Mouse (Mus musculus) retina, postnatal 7 days (tissue): ENCODE measurements around the gene Pak2.
"Not testable (repeated sequence)": the region's sequence is repeated elsewhere in the genome, so short reads cannot be mapped to it uniquely, and the experiment has no call there.

Experiments used
- DNase-seq: peaks from one replicate; pipeline ENCODE4 v3.0.0-alpha.2; 2012; ENCODE audit warnings: low read depth, low spot score

The Pak2 gene

DNA sequence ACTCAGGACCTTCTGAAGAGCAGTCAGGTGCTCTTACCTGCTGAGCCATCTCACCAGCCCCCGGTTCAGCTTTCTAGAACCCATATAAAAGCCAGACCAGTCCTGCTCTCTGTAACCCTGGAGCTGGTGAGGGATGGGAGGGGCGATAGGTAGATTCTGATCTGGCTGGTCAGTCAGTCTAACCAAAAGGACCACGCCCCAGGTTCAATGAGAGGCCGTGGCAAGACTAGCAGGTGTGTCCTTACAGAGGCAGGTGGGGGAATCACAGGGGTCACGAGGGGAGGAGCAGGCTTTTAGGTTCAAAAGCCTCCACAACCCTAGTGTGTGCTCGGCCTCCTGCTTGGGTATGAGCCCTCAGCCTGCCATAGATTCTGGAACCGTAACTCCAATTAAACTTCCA, 12.3 kb upstream of the Pak2 start:
- DNase-seq, result no peak

DNA sequence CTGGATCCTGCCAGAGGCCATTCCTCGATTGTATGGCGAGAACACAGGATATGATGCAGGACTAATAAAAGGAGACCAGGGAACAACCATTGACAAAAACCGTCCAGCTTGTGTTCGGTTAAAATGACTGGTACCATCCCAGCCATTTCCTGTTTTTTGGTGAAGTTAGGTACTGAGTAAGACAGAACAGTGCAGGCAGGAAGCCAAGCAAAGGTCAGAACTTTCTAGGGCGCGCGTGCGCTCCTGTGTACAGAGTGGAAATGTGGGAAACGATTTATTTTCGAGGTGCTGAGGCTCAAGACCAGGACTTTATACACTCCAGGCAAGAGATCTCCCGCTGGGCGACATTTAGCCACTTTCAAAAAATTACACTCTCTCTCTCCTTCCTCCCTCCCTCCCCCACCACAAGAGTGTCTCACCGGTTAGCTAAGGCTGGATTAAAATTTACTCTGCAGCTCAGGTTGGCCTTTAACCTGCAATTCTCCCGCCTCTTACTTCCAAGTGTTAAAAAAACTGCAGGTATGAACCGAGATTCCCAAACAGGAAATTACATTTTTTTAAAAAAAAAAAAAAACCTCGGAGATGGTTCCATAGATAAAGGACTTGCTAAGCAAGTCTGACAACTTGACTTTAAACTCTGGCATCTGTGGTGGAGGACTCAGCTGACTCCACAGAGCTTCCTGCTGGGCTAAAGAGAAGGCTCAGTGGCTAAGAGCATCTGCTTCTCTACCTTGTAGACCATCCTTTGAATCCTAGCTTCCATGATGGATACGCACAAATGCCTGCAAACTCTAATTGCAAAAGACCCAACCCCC, 8.7 kb upstream of the Pak2 start:
- no peak for DNase-seq

DNA sequence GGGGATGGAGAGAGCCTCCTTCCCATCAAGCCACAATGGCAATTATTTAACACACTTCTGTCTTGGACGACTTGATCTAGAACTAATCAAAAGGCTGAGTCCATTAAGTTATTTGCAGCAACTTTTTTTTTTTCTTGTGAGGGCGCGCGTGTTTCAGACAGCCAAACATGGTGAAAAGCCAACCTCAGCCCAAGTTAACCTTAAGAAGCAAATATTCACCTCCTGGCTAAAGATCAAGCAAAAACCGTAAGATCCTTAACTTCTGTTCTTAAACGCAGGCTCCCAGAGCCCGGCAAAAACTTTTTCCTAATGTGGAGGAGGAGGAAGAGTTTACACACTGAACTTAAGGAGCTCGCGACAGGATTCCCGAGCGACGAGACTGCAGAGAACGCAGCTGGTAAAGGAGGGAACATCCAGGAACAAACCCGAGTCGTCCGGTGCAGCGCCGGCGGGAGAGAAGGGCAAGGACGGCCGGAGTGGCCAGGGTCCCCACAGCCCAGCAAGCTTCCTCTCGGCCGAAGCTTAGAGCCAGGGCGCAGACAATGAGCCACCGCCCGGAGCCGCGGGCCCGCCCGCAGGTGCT, 643 bp downstream of the Pak2 start:
- peak; percentile 14 for DNase-seq

- no peak for DNase-seq
These were observed 1.3 kb downstream of the Pak2 start for GRCm38 (mm10) chr16:32077648-32078407.

DNA sequence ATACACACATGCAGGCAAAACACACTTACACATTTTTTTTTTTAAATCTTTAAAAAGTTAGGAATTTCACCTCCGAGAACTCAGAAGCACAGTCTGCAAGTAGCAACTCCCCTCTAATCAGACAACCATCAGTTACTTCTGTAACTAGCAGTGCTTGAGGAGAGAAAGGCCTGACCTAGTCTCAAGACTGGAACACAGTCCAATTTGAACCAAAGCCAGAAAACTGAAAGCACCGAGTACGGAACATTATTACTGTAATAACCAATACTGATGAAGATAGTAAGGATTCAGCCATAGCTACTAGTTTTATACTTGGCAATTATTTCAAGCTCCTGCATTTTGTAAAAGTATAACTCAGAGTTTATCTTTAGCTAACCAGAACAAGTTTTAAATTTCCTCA, 2.7 kb downstream of the Pak2 start:
- DNase-seq, result no peak

DNA sequence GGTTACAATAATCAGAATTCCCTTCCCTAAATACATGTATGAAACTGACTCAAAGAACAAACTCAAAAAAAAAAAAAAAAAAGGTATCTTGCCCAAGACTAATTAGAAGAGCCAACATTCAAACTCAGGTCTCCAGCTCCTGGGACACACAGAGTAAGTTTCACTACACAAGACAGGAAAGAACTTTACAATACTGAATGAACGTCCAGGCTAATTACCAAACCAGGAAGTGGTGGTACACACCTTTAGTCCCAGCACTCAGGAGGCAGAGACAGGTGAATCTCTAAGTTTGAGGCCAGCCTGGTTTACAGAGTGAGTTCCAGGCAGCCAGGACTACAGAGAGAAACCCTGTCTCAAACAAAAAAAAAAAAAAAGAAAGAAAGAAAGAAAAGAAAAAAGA, 3.4 kb downstream of the Pak2 start:
- no peak for DNase-seq

DNA sequence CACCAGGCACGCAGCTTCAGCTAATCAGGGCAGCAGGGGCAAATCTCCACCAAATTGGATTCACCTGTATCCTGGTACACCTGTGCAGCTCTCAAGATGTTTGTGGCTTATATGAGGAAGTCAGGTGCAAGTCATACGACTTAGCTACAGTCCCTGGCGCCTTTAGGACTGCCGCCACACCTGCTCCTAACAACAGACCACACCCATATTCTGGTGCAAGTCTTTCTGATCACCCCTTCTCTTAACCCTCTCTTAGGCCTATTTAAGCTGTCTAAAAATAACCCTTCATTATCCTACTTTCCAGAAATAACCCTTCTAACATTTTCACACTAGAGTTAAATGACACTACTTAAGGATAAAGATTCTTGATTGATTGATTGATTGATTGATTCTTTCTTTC, 9.1 kb downstream of the Pak2 start:
- not testable (repeated sequence) for DNase-seq

DNA sequence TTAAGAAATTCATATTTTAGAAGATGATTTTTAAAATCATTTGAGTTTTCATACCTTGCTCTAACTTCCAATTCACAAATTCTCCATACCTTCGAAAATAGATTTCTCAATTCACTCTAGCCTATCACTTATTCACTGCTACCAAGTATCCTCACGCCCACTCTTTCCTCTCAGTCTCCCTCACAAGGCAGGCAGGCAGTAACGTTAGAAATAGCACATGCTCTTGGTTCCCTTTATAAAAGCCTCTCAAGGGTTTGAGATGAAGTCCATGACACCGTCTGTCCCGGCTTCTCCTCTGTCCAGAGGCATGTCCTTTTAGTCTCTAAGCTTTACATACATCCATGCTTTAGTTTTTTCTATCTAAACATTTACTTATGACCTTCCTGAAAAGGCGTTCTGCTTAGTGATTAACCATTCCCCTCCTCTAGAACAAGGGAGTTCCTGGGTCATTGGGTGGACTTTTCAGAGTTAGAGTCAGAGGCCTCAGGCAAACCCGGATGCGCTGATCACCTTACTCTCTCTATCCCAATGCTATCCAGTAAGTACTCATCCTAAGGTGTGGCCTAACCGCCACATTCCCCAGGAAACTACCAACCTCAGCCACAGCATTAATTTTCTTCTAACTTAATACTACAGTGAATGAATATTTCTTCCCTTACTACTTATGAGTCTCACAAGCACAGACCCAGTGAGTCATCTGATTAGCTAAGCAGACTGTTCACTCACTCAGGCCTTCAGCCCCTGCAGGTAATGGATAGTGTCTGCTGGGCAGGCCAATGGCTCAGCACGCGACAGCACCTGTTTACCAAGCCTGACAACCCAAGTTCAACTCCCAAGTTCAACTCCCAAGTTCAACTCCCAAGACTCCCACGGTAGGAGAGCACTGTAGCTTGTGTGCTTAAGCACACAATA, 10.5 kb downstream of the Pak2 start:
- DNase-seq, result no peak

DNA sequence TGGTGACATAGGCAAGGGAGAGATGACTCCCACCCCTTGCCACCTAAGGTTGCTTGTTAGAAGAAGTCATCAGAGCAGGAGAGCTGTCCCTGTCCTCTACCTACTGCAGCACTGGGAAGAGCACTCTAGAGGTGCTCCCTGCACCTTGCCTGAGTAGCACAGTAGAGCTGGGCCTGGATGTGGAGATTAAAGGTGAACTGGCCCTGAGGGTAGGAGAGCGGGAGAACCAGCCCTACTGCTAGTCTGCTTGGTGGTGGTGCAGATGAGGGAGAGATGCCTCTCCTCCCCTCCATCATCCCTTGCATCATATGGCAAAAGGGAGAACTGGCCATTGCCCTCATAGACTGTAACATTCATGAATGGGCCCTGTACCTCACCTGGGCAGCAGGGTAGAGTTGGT, 12.2 kb downstream of the Pak2 start:
- no peak for DNase-seq

- DNase-seq, result no peak
These were observed 15.2 kb downstream of the Pak2 start for GRCm38 (mm10) chr16:32063900-32064299.

DNA sequence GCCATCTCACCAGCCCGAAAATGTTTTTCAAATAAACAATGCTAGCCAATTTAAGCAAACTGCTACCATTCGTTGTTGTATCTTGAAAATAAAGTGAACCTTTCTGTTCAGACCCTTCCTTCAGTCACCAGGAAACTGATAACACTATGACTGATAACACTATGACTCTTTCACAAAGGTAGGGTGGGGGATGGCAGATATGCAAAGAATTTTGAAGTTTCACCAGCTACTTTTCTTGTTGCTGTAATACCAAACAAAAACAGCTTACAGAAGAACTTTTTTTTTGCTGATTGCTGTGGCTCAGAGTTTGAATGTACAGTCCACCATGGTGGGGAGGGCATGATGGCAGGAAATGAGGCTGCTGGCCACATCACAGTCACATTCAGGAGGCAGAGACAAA, 16.9 kb downstream of the Pak2 start:
- no peak for DNase-seq

DNA sequence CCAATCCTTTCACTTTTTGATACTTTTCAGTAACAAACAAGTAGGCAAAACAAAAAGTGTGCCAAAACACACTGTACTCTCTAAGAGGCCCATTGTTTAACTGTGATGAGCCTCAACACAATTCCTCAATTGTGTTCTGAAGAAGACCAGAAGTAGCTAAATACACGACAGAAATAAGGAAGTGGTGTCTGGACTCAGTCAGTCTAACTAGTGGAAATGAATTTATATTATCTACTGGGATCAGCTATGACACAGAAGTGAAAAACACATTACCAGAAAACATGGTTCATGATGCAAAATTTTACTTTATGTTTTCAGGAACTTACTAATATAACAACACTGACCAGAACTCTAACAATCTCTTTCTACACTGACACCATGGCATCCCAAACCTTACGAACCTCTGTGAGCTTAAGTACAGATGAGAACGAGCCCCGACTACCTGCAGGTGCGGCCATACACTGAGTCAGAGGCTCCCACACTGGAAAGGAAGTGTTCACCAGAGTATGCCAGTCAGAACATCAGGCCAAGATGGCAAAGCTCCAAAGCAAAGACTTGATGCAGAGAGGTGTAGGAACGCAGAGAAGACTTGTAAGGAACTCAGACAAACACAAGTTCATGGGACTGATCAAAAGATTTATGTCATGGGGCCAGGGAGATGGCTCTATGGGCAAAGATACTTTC, 19.2 kb downstream of the Pak2 start:
- DNase-seq, result no peak

DNA sequence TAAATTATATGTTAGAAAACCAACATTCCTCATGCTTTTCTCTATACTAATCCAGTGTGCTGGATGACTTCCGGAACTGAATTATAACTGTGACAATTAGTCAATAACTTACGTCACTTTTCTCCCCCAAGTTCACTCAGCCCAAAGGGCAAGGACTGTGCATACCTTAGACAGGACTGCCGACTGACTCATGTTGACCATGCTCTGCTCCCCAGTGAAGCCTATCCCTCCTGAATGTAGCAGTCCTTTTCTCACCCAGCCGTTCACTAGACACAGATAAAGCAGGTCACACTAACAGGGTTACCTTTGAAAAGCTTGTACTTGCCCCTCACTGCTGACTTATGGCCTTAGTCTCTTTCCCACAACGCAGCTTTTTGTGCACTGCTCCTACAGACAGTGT, 20.3 kb downstream of the Pak2 start:
- DNase-seq, result no peak

GRCm38 (mm10) chr16:32042367-32042766, 36.8 kb downstream of the Pak2 start:
- DNase-seq, result no peak

DNA sequence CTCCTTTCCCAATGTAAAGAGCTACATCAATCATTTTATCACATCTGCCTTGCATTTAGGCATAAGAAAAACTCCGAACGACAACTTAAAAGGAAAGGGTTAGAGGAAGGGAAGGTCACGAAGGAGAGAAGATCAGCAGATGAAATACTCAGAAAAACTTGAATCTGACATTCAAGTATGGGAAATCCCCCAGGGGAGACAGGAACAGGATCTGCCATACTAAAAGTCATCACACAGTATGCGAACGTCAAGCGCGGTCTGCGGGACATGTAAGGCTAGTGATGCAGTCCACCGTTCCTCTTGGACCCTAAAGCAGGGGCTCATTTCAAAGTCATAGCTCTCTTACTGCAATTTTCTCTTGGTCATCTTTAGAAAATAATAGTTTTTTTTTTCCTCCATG, 59.5 kb downstream of the Pak2 start:
- no peak for DNase-seq

GRCm38 (mm10) chr16:32010330-32010729, 68.8 kb downstream of the Pak2 start:
- DNase-seq, result no peak

DNA sequence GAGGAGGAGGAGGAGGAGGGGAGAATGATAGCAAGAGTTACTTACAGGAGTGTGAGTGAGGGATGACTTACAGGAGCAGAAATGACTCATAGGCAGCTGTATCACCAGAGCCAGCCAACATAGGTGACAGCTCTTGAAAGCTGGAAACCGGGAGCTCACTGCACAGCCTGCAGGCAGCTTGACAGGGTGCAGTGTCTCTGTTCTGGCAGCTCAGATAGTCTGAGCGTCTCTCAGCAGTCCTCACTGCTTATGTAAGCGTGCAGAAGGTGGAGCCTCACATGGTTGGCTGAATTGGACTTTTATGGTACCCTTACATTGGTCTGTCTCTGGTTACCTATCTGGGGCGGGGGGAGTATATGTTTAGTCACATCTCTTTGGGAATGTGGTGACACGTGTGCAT, 69.2 kb downstream of the Pak2 start:
- no peak for DNase-seq

DNA sequence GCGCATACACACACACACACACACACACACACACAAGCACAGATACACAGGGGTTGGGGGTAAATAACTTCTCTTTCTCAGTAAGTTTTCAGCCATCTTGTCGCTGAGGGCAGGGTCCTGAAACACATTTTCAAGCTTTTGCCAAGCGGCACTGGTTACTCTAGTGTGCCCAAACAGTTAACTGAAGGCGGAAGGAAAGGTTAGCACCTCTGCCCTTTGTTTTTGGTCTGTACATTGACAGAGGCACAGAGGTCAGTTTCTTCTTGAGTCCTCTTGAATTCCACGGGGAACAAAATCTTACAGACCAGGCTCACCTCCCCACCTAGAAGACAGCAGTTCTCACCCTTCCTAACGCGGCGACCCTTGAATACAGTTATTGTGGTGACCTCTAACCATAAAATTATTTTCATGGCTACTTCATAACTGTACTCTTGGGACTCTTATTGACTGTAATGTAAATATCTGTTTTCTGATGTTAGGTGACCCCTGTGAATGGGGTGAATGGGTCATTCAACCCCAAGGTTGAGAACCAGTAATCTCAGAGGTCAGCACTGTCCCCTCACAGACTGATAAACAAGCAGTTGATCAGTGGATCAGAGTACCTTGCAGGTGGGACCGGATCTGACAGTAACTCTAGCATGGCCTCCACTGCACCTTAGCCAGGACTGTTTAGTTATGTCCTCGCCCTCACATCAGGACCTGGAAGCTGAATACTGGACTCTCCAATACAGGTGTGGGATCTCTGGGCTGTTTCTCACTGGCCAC, 70.4 kb downstream of the Pak2 start:
- DNase-seq, result no peak

GRCm38 (mm10) chr16:32004731-32005130, 74.4 kb downstream of the Pak2 start:
- DNase-seq, result no peak
